Mouse (Mus musculus): ENCODE results near the gene Phlda1.

The Phlda1 gene

GRCm38 (mm10) chr10:111530398-111530797 lies 24.3 kb downstream of the Phlda1 start:
- DNase-seq, result no peak

GRCm38 (mm10) chr10:111534691-111535090 lies 28.6 kb downstream of the Phlda1 start:
- DNase-seq, result no peak

- DNase-seq, result no peak
Observed at GRCm38 (mm10) chr10:111537410-111537809, 31.3 kb downstream of the Phlda1 start.

- DNase-seq, result no peak
Observed at GRCm38 (mm10) chr10:111539724-111540324, 33.7 kb downstream of the Phlda1 start.

GRCm38 (mm10) chr10:111540678-111541077 lies 34.6 kb downstream of the Phlda1 start:
- no peak for DNase-seq

- no peak for DNase-seq
Observed at GRCm38 (mm10) chr10:111543106-111543505, 37.0 kb downstream of the Phlda1 start.

GRCm38 (mm10) chr10:111543781-111544260 lies 37.7 kb downstream of the Phlda1 start:
- no peak for DNase-seq

GRCm38 (mm10) chr10:111544311-111544710 lies 38.2 kb downstream of the Phlda1 start:
- DNase-seq, result no peak

GRCm38 (mm10) chr10:111545648-111546047 lies 39.6 kb downstream of the Phlda1 start:
- DNase-seq, result no peak

- DNase-seq, result no peak
Observed at GRCm38 (mm10) chr10:111547881-111548372, 41.8 kb downstream of the Phlda1 start.

GRCm38 (mm10) chr10:111550075-111550695 lies 44.1 kb downstream of the Phlda1 start:
- no peak for DNase-seq

- no peak for DNase-seq
Observed at GRCm38 (mm10) chr10:111553695-111554094, 47.6 kb downstream of the Phlda1 start.

- DNase-seq, result no peak
Observed at GRCm38 (mm10) chr10:111554651-111555050, 48.6 kb downstream of the Phlda1 start.

GRCm38 (mm10) chr10:111558211-111558610 lies 52.1 kb downstream of the Phlda1 start:
- DNase-seq, result no peak

All from thymus, adult 18-20 months (tissue).